Mouse (Mus musculus): ENCODE measurements around the gene Tapbpl. TPM values are rescaled to one million over a fixed set of nuclear protein-coding genes. Genes with fewer than 3 reads are reported as not detected.
"Not testable (repeated sequence)": the region's sequence is repeated elsewhere in the genome, so short reads cannot be mapped to it uniquely, and the experiment has no call there.

The Tapbpl gene
- 18.2 TPM for polyA plus RNA-seq (2021)

DNA sequence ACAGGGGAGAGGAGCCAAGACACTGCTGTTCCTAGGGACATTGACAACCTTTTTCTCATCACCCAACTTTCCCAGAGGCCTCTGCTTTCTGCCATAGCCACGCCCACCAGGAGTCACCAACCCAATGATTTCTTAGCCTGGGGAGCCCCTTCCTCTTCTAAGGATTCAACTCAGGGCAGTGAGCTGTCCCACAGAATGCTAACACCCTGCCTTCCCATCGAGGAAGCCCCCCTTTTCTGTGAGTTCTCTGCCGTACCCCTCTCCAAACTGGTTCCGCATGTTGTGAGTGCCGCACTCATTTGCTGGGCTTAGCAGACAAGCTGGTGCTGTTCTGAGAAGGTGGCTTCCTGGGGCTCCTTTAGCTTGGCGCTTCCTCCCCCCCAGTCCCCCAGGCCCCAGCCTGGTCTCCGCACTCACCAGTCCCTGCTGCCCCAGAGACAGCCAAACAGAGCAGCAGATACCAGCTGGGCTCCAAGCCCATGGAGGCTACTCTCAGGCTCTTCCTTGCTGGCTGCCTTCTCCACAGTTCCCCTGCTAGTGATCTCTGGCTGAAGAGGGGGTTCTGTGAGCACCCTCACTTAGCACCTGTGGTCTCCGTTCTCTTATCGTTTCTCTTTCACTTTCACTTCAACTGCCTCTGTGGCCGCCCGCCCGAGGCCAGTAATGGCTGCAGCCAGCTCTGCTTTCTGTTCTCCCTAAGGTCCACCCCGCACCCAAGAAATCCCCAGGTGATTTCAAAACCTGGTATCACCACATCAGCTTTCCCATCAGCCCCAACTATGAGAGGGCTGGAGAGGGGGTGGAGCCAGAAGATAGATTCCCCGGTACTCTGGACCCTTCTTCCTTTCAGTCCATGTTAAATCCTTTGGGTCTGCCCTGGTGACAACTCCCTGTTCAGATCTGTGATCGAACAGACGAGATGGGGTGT, at the start of gene Tapbpl:
Gene Tapbpl, minus strand, starts transcription at position 744 of the 928 bp plus-strand sequence.
- DNase-seq (ENCODE audit: low read depth, low spot score), result no peak
- TF ChIP-seq CTCF (IDR thresholded peaks at IDR 0.05), result no peak
- POLR2A ChIA-PET, result interaction anchor here (0.6 to 1.4 kb wide), 4 partner anchors 15 to 99 kb away, joined by 3 to 4 read pairs (median 4); partner anchors contain the start of gene Vamp1
- no peaks in the 10 kb centered on the region for H3K27me3 ChIP-seq
- CTCF ChIA-PET, result interaction anchor here (1.2 to 2.1 kb wide), 6 partner anchors 12 to 40 kb away, joined by 3 to 12 read pairs (median 4); no protein-coding TSS in a partner anchor
- peak; percentile 25 for ATAC-seq
- in situ Hi-C loops (cut with MboI; ENCODE audit: low pct_unique_long_range_greater_than_20kb), result no loop called here

GRCm38 (mm10) chr6:125279729-125280128, 48.1 kb upstream of the Tapbpl start:
- TF ChIP-seq CTCF (IDR thresholded peaks at IDR 0.05), result no peak
- DNase-seq (ENCODE audit: low read depth, low spot score), result no peak
- CTCF ChIA-PET, result interaction anchor here (0.7 to 1.0 kb wide), 3 partner anchors 9 to 86 kb away, joined by 3 read pairs; no protein-coding TSS in a partner anchor
- POLR2A ChIA-PET, result no interaction called here
- in situ Hi-C loops (cut with MboI; ENCODE audit: low pct_unique_long_range_greater_than_20kb), result loop anchor here (5.0 to 10.0 kb wide), 3 partner anchors 78 to 323 kb away; no protein-coding TSS in a partner anchor
- no peak for ATAC-seq
- H3K27me3 ChIP-seq, result no peaks in the 10 kb centered on the region

GRCm38 (mm10) chr6:125274841-125275563, 43.3 kb upstream of the Tapbpl start:
- no peak for DNase-seq (ENCODE audit: low read depth, low spot score)
- CTCF ChIA-PET, result interaction anchor here (0.7 to 4.2 kb wide), 31 partner anchors 10 to 332 kb away, joined by 3 to 32 read pairs (median 4); partner anchors contain the start of genes Plekhg6, Tuba3a and Vamp1
- no peaks in the 10 kb centered on the region for H3K27me3 ChIP-seq
- in situ Hi-C loops (cut with MboI; ENCODE audit: low pct_unique_long_range_greater_than_20kb), result loop anchor here (5.0 to 10.0 kb wide), 4 partner anchors 58 to 327 kb away; partner anchors contain the start of gene Vamp1
- TF ChIP-seq CTCF (IDR thresholded peaks at IDR 0.05), result peak; percentile 79
- ATAC-seq, result peak; percentile 41
- POLR2A ChIA-PET, result interaction anchor here (0.7 to 1.1 kb wide), 2 partner anchors 61 to 92 kb away, joined by 3 to 4 read pairs; no protein-coding TSS in a partner anchor

GRCm38 (mm10) chr6:125272228-125272785, 40.6 kb upstream of the Tapbpl start:
- no peaks in the 10 kb centered on the region for H3K27me3 ChIP-seq
- ATAC-seq (no peak), DNase-seq (ENCODE audit: low read depth, low spot score) (no peak)
- in situ Hi-C loops (cut with MboI; ENCODE audit: low pct_unique_long_range_greater_than_20kb), result loop anchor here (5.0 to 10.0 kb wide), 3 partner anchors 55 to 142 kb away; partner anchors contain the start of gene Vamp1
- ChIA-PET CTCF (interaction anchor here (0.8 to 4.2 kb wide), 14 partner anchors 10 to 142 kb away, joined by 3 to 32 read pairs (median 5); partner anchors contain the start of genes Tapbpl and Vamp1), POLR2A (interaction anchor here (0.6 to 1.2 kb wide), 3 partner anchors 108 to 142 kb away, joined by 3 to 4 read pairs (median 3); no protein-coding TSS in a partner anchor)
- no peak for TF ChIP-seq CTCF (IDR thresholded peaks at IDR 0.05)

GRCm38 (mm10) chr6:125271455-125272227, 40.0 kb upstream of the Tapbpl start:
- CTCF ChIA-PET, result interaction anchor here (0.7 to 2.2 kb wide), 19 partner anchors 10 to 143 kb away, joined by 3 to 17 read pairs (median 3); partner anchors contain the start of genes Tapbpl and Vamp1
- H3K27me3 ChIP-seq, result no peaks in the 10 kb centered on the region
- TF ChIP-seq CTCF (IDR thresholded peaks at IDR 0.05), result peak; percentile 94
- POLR2A ChIA-PET, result interaction anchor here (0.6 to 1.2 kb wide), 4 partner anchors 101 to 143 kb away, joined by 3 to 5 read pairs (median 4); no protein-coding TSS in a partner anchor
- peak; percentile 87 for ATAC-seq
- peak; percentile 83 for DNase-seq (ENCODE audit: low read depth, low spot score)
- in situ Hi-C loops (cut with MboI; ENCODE audit: low pct_unique_long_range_greater_than_20kb), result loop anchor here (5.0 to 10.0 kb wide), 3 partner anchors 54 to 143 kb away; partner anchors contain the start of gene Vamp1

DNA sequence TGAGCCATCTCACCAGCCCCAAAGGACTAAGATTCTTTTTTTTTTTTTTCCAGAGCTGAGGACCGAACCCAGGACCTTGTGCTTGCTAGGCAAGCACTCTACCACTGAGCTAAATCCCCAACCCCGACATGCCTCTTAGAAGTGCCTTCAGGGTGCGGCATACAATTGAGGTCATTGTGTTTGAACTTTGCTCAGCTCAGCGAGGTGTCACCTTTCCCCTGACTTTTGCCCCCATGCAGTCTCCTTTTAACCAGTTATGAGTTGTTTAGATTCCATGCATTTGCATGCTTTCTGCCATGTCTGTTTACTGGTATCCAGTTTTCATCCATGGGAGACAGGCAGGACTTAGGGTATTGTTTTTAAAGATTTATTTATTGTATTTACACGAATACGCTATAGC, 37.1 kb upstream of the Tapbpl start:
- no peak for DNase-seq (ENCODE audit: low read depth, low spot score)
- ATAC-seq, result no peak
- no peaks in the 10 kb centered on the region for H3K27me3 ChIP-seq
- ChIA-PET POLR2A (no interaction called here), CTCF (interaction anchor here (1.4 to 1.8 kb wide), 2 partner anchors 50 to 95 kb away, joined by 3 to 13 read pairs; no protein-coding TSS in a partner anchor)
- in situ Hi-C loops (cut with MboI; ENCODE audit: low pct_unique_long_range_greater_than_20kb), result no loop called here
- TF ChIP-seq CTCF (IDR thresholded peaks at IDR 0.05), result no peak

GRCm38 (mm10) chr6:125267469-125267868, 35.8 kb upstream of the Tapbpl start:
- ChIA-PET CTCF (interaction anchor here (1.0 to 2.3 kb wide), 3 partner anchors 37 to 112 kb away, joined by 3 to 8 read pairs (median 3); no protein-coding TSS in a partner anchor), POLR2A (no interaction called here)

GRCm38 (mm10) chr6:125266600-125266999, 34.9 kb upstream of the Tapbpl start:
- ATAC-seq; DNase-seq (ENCODE audit: low read depth, low spot score); H3K27me3 ChIP-seq; in situ Hi-C loops (cut with MboI; ENCODE audit: low pct_unique_long_range_greater_than_20kb); POLR2A ChIA-PET: not testable (repeated sequence)
- CTCF ChIA-PET, result interaction anchor here (1.1 to 2.3 kb wide), 6 partner anchors 10 to 124 kb away, joined by 3 to 8 read pairs (median 3); no protein-coding TSS in a partner anchor

More at GRCm38 (mm10) chr6:125267469-125267868, 35.8 kb upstream of the Tapbpl start:
- no peak for TF ChIP-seq CTCF (IDR thresholded peaks at IDR 0.05)
- in situ Hi-C loops (cut with MboI; ENCODE audit: low pct_unique_long_range_greater_than_20kb), result no loop called here
- ATAC-seq (no peak), DNase-seq (ENCODE audit: low read depth, low spot score) (no peak)
- no peaks in the 10 kb centered on the region for H3K27me3 ChIP-seq

DNA sequence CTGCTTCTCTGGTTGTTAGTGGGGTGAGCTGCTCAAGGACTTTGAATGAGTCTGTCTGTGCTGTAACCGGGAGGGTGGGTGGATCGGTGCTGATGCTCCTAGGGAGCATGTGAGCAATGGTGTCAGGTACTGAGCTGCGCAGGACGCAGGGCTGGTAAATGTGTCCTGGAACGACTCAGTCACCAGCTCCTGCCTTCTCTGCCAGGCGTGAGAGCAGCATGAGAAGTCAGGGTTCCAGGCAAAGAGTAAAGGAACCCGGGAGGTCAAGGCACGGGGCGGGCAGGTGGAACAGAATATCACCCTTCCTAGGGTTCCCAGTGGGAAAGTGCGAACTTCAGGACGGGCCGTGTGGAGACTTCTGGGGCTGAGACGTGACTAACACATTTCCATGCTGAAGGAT, 34.4 kb upstream of the Tapbpl start:
- ChIA-PET CTCF (interaction anchor here (1.1 to 1.7 kb wide), 6 partner anchors 10 to 124 kb away, joined by 3 to 7 read pairs (median 3); no protein-coding TSS in a partner anchor), POLR2A (no interaction called here)
- in situ Hi-C loops (cut with MboI; ENCODE audit: low pct_unique_long_range_greater_than_20kb), result no loop called here
- DNase-seq (ENCODE audit: low read depth, low spot score) (no peak), ATAC-seq (no peak)
- TF ChIP-seq CTCF (IDR thresholded peaks at IDR 0.05), result no peak
- H3K27me3 ChIP-seq, result no peaks in the 10 kb centered on the region
